Mouse (Mus musculus) ES-Bruce4 (cell line): ENCODE results near the gene Atp13a2. TPM values are rescaled to one million over a fixed set of nuclear protein-coding genes. Genes with fewer than 3 reads are reported as not detected.
A peak's percentile ranks its signal among the peaks of the same experiment; 100 is the strongest.

Source experiments
- H3K27ac ChIP-seq: 2 replicates; pipeline ENCODE4 v1.5.1; 2012; ENCODE audit warnings: low read length, inconsistent platforms; ENCODE audit not compliant: insufficient read depth
- H3K27me3 ChIP-seq: 2 replicates; pipeline ENCODE4 v1.6.1; 2012; ENCODE audit warnings: mild to moderate bottlenecking, low read length, inconsistent platforms; ENCODE audit not compliant: control insufficient read depth, poor library complexity, insufficient read depth, severe bottlenecking
- H3K36me3 ChIP-seq: 2 replicates; pipeline ENCODE4 v1.6.1; 2012; ENCODE audit warnings: inconsistent platforms, mild to moderate bottlenecking, low read length, moderate library complexity; ENCODE audit not compliant: control insufficient read depth, poor library complexity, insufficient read depth, severe bottlenecking
- H3K4me1 ChIP-seq: one replicate; pipeline ENCODE4 v1.8.1; 2011; ENCODE audit warnings: low read length; ENCODE audit not compliant: control insufficient read depth, insufficient read depth
- H3K4me3 ChIP-seq: 2 replicates; pipeline ENCODE4 v1.5.1; 2011; ENCODE audit warnings: low read depth, mild to moderate bottlenecking, low read length
- H3K9ac ChIP-seq: 2 replicates; pipeline ENCODE4 v1.6.1; 2012; ENCODE audit warnings: low read depth, mild to moderate bottlenecking, inconsistent platforms; ENCODE audit not compliant: poor library complexity, severe bottlenecking
- H3K9me3 ChIP-seq: replicated peaks from 2 replicates; pipeline ENCODE4 v1.6.1; 2012; ENCODE audit warnings: mild to moderate bottlenecking, low read length, inconsistent platforms; ENCODE audit not compliant: control insufficient read depth, poor library complexity, insufficient read depth, severe bottlenecking
- CTCF ChIP-seq: IDR thresholded peaks from one replicate; pipeline ENCODE4 v1.8.1; 2011; ENCODE audit warnings: low read depth, low read length
- EP300 ChIP-seq: IDR thresholded peaks from 2 replicates; pipeline ENCODE4 v1.6.1; 2011; ENCODE audit warnings: low read depth, low read length; ENCODE audit not compliant: insufficient read depth
- POLR2A ChIP-seq: IDR thresholded peaks from one replicate; pipeline ENCODE4 v1.8.1; 2011; ENCODE audit warnings: low read length; ENCODE audit not compliant: insufficient read depth
- polyA plus RNA-seq: library from polyadenylated mRNA; stranded (reverse); fragments of >200 nt; gene quantifications from 2 replicates; pipeline ENCODE4 v1.2.4, GENCODE M21; 2011; ENCODE audit warnings: low read depth; ENCODE audit not compliant: missing spikeins, insufficient read depth, insufficient read length

The Atp13a2 gene
- polyA plus RNA-seq, 1 experiment, result 16.8 TPM

GRCm38 (mm10) chr4:140959715-140960479, 26.8 kb upstream of the Atp13a2 start:
- no peaks in the 10 kb centered on the region for H3K9me3 ChIP-seq
- H3K36me3 ChIP-seq, result no peaks in the 10 kb centered on the region
- TF ChIP-seq POLR2A (no peak), EP300 (0 out of 2 replicates have a peak, but pooled peaks have one; percentile 18)
- H3K9ac ChIP-seq, result no peak overlapping the region
- no peak overlapping the region for H3K4me3 ChIP-seq
- no peaks in the 10 kb centered on the region for H3K27me3 ChIP-seq
- peaks cover 4% of the 10 kb centered on the region for H3K4me1 ChIP-seq
- no peak overlapping the region for H3K27ac ChIP-seq

- Histone ChIP-seq H3K4me1 (peaks cover 4% of the 10 kb centered on the region), H3K36me3 (no peaks in the 10 kb centered on the region), H3K9ac (peak within 1 kb of the TSS; percentile 85), H3K27me3 (no peaks in the 10 kb centered on the region), H3K4me3 (peak within 1 kb of the TSS; percentile 95), H3K9me3 (no peaks in the 10 kb centered on the region), H3K27ac (peak within 1 kb of the TSS; percentile 16)
- TF ChIP-seq EP300, result 0 out of 2 replicates have a peak, but pooled peaks have one; percentile 28
- no peak for TF ChIP-seq POLR2A
These were observed 25.7 kb upstream of the Atp13a2 start, which contains the start of gene Sdhb for GRCm38 (mm10) chr4:140960781-140961466. Gene Sdhb (plus strand): TSS chr4:140961203.

DNA sequence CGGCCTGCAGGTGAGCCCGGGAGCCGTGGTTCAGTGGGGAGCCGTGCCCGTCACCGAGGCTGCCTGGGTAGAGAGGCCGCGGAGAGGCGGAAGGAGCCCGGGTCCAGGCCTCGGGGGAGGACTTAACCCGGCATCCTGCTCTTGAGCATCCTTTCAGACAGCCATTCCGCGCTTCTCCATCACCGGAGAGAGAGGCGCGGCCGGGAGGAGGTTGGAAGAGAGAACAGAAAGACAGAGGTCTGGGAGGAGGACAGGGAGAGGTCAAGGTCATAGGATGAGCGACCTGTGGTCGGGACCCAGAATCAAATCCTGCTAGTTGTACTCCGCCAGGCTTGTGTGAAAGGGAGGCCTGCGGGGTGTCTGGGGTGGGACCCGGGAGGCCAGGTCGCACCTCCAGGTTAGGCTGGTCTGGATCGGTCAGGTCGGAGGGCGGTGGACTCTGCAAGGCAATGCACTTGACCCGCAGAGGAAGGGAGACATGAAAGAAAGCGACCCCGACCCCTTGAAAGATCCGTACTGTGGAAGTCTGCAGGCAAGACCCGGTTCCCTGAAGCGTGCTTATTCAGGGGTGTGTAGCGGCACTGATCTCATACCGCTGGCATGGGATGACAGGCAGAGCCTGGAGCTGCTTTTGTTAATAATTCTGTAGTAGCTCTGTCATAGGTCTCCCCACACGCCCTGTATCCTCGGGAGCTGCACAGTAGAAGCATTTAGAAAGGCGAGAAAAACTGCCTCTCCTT, 25.0 kb upstream of the Atp13a2 start:
- Histone ChIP-seq H3K4me3 (peak overlapping the region; percentile 95), H3K4me1 (peaks cover 4% of the 10 kb centered on the region)

DNA sequence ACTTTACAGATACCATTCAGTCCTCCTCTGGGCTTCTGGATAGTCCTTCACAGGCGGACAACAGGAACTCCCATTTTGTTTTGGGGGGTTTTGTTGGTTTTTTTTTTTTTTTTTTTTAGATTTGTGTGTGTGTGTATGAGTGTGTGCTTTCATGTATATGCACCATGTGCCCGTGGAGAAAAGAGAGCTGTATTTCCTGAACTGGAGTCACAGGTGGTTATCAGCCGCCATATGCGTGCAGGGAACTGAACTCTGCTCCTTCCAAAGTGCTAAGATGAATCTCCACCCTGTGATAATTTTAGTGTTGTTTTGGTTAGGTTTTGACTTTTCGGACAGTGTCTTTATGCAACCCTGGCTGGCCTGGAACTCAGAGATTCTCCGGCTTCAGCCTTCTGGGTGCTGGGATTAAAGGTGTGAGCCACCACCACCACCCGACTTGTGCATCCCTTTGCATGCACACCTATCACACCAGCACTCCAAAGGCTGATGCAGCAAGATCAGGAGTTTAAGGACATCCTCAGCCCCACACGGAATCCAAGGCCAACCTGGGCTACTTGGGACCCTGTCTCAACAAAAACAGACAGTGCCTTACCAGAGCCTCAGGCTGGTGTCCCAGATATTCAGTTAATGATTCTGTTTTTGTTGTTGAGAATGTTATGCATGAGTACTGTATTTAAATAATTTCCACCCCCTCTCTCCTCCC, 24.3 kb upstream of the Atp13a2 start:
- Histone ChIP-seq H3K9ac (peak overlapping the region; percentile 85), H3K27me3 (no peaks in the 10 kb centered on the region), H3K4me1 (peaks cover 5% of the 10 kb centered on the region), H3K36me3 (no peaks in the 10 kb centered on the region), H3K9me3 (no peaks in the 10 kb centered on the region), H3K4me3 (peak overlapping the region; percentile 95), H3K27ac (no peak overlapping the region)
- no peak for TF ChIP-seq CTCF
- no peak for TF ChIP-seq POLR2A
- no peak for TF ChIP-seq EP300

More for the DNA sequence above, 25.0 kb upstream of the Atp13a2 start:
- no peaks in the 10 kb centered on the region for H3K27me3 ChIP-seq
- 0 out of 2 replicates have a peak overlapping the region, but pooled peaks have one; percentile 1 for H3K27ac ChIP-seq
- no peaks in the 10 kb centered on the region for H3K9me3 ChIP-seq
- TF ChIP-seq CTCF (no peak), POLR2A (no peak), EP300 (no peak)
- peak overlapping the region; percentile 85 for H3K9ac ChIP-seq
- H3K36me3 ChIP-seq, result no peaks in the 10 kb centered on the region

- no peaks in the 10 kb centered on the region for H3K9me3 ChIP-seq
- H3K4me1 ChIP-seq, result peaks cover 5% of the 10 kb centered on the region
- no peak overlapping the region for H3K4me3 ChIP-seq
- TF ChIP-seq EP300 (no peak), CTCF (no peak), POLR2A (no peak)
- H3K9ac ChIP-seq, result no peak overlapping the region
- no peaks in the 10 kb centered on the region for H3K27me3 ChIP-seq
- no peaks in the 10 kb centered on the region for H3K36me3 ChIP-seq
- H3K27ac ChIP-seq, result no peak overlapping the region
These were observed 23.7 kb upstream of the Atp13a2 start for GRCm38 (mm10) chr4:140962950-140963349.
